Mouse (Mus musculus): ENCODE results near the gene Slit3. TPM values are rescaled to one million over a fixed set of nuclear protein-coding genes. Genes with fewer than 3 reads are reported as not detected.

The Slit3 gene
- polyA plus RNA-seq, 1 experiment: 11.3 TPM

GRCm38 (mm10) chr11:35537128-35538088, 416.4 kb downstream of the Slit3 start:
- Histone ChIP-seq H3K4me1 (ENCODE audit: control insufficient read depth, insufficient read depth, insufficient read length, low read length) (no peaks in the 10 kb centered on the region), H3K27ac (replicated peaks; ENCODE audit: low read depth, low read length) (no peak overlapping the region), H3K4me3 (ENCODE audit: insufficient read depth, low read depth, low read length) (no peak overlapping the region)

GRCm38 (mm10) chr11:35542731-35543130, 421.7 kb downstream of the Slit3 start:
- Histone ChIP-seq H3K27ac (replicated peaks; ENCODE audit: low read depth, low read length) (no peak overlapping the region), H3K4me1 (ENCODE audit: control insufficient read depth, insufficient read depth, insufficient read length, low read length) (no peaks in the 10 kb centered on the region), H3K4me3 (ENCODE audit: insufficient read depth, low read depth, low read length) (no peak overlapping the region)

- Histone ChIP-seq H3K4me3 (ENCODE audit: insufficient read depth, low read depth, low read length) (no peak overlapping the region), H3K4me1 (ENCODE audit: control insufficient read depth, insufficient read depth, insufficient read length, low read length) (no peaks in the 10 kb centered on the region), H3K27ac (replicated peaks; ENCODE audit: low read depth, low read length) (no peak overlapping the region)
Observed at GRCm38 (mm10) chr11:35544112-35545064, 423.4 kb downstream of the Slit3 start.

- H3K4me3 ChIP-seq (ENCODE audit: insufficient read depth, low read depth, low read length): no peak overlapping the region
- no peaks in the 10 kb centered on the region for H3K4me1 ChIP-seq (ENCODE audit: control insufficient read depth, insufficient read depth, insufficient read length, low read length)
- no peak overlapping the region for H3K27ac ChIP-seq (replicated peaks; ENCODE audit: low read depth, low read length)
Observed at GRCm38 (mm10) chr11:35546081-35546822, 425.2 kb downstream of the Slit3 start.

- H3K27ac ChIP-seq (replicated peaks; ENCODE audit: low read depth, low read length): no peak overlapping the region
- no peak overlapping the region for H3K4me3 ChIP-seq (ENCODE audit: insufficient read depth, low read depth, low read length)
- no peaks in the 10 kb centered on the region for H3K4me1 ChIP-seq (ENCODE audit: control insufficient read depth, insufficient read depth, insufficient read length, low read length)
Observed at GRCm38 (mm10) chr11:35550036-35550435, 429.0 kb downstream of the Slit3 start.

GRCm38 (mm10) chr11:35556192-35556591, 435.2 kb downstream of the Slit3 start:
- Histone ChIP-seq H3K4me1 (ENCODE audit: control insufficient read depth, insufficient read depth, insufficient read length, low read length) (no peaks in the 10 kb centered on the region), H3K27ac (replicated peaks; ENCODE audit: low read depth, low read length) (no peak overlapping the region), H3K4me3 (ENCODE audit: insufficient read depth, low read depth, low read length) (no peak overlapping the region)

GRCm38 (mm10) chr11:35557476-35557875, 436.5 kb downstream of the Slit3 start:
- H3K27ac ChIP-seq (replicated peaks; ENCODE audit: low read depth, low read length): no peak overlapping the region
- no peak overlapping the region for H3K4me3 ChIP-seq (ENCODE audit: insufficient read depth, low read depth, low read length)
- no peaks in the 10 kb centered on the region for H3K4me1 ChIP-seq (ENCODE audit: control insufficient read depth, insufficient read depth, insufficient read length, low read length)

GRCm38 (mm10) chr11:35558311-35558710, 437.3 kb downstream of the Slit3 start:
- Histone ChIP-seq H3K4me3 (ENCODE audit: insufficient read depth, low read depth, low read length) (no peak overlapping the region), H3K27ac (replicated peaks; ENCODE audit: low read depth, low read length) (no peak overlapping the region), H3K4me1 (ENCODE audit: control insufficient read depth, insufficient read depth, insufficient read length, low read length) (no peaks in the 10 kb centered on the region)

- no peak overlapping the region for H3K4me3 ChIP-seq (ENCODE audit: insufficient read depth, low read depth, low read length)
- H3K4me1 ChIP-seq (ENCODE audit: control insufficient read depth, insufficient read depth, insufficient read length, low read length): no peaks in the 10 kb centered on the region
- no peak overlapping the region for H3K27ac ChIP-seq (replicated peaks; ENCODE audit: low read depth, low read length)
Observed at GRCm38 (mm10) chr11:35559386-35559785, 438.4 kb downstream of the Slit3 start.

- H3K27ac ChIP-seq (replicated peaks; ENCODE audit: low read depth, low read length): no peak overlapping the region
- no peak overlapping the region for H3K4me3 ChIP-seq (ENCODE audit: insufficient read depth, low read depth, low read length)
- H3K4me1 ChIP-seq (ENCODE audit: control insufficient read depth, insufficient read depth, insufficient read length, low read length): no peaks in the 10 kb centered on the region
Observed at GRCm38 (mm10) chr11:35561760-35562159, 440.7 kb downstream of the Slit3 start.

GRCm38 (mm10) chr11:35565322-35565721, 444.3 kb downstream of the Slit3 start:
- H3K27ac ChIP-seq (replicated peaks; ENCODE audit: low read depth, low read length): no peak overlapping the region
- H3K4me1 ChIP-seq (ENCODE audit: control insufficient read depth, insufficient read depth, insufficient read length, low read length): no peaks in the 10 kb centered on the region
- H3K4me3 ChIP-seq (ENCODE audit: insufficient read depth, low read depth, low read length): no peak overlapping the region

GRCm38 (mm10) chr11:35566686-35567085, 445.7 kb downstream of the Slit3 start:
- H3K27ac ChIP-seq (replicated peaks; ENCODE audit: low read depth, low read length): no peak overlapping the region
- H3K4me3 ChIP-seq (ENCODE audit: insufficient read depth, low read depth, low read length): no peak overlapping the region
- H3K4me1 ChIP-seq (ENCODE audit: control insufficient read depth, insufficient read depth, insufficient read length, low read length): no peaks in the 10 kb centered on the region

- Histone ChIP-seq H3K4me3 (ENCODE audit: insufficient read depth, low read depth, low read length) (no peak overlapping the region), H3K4me1 (ENCODE audit: control insufficient read depth, insufficient read depth, insufficient read length, low read length) (no peaks in the 10 kb centered on the region), H3K27ac (replicated peaks; ENCODE audit: low read depth, low read length) (no peak overlapping the region)
Observed at GRCm38 (mm10) chr11:35569126-35569916, 448.3 kb downstream of the Slit3 start.

GRCm38 (mm10) chr11:35569957-35570356, 448.9 kb downstream of the Slit3 start:
- Histone ChIP-seq H3K27ac (replicated peaks; ENCODE audit: low read depth, low read length) (no peak overlapping the region), H3K4me1 (ENCODE audit: control insufficient read depth, insufficient read depth, insufficient read length, low read length) (no peaks in the 10 kb centered on the region), H3K4me3 (ENCODE audit: insufficient read depth, low read depth, low read length) (no peak overlapping the region)

Data from brown adipose tissue, adult 24 weeks (tissue).